Mouse (Mus musculus): Measurements from ENCODE around the gene Gtpbp3. TPM values are rescaled to one million over a fixed set of nuclear protein-coding genes. Genes with fewer than 3 reads are reported as not detected.
A peak's percentile ranks its signal among the peaks of the same experiment; 100 is the strongest.

Gtpbp3 gene
- polyA plus RNA-seq, 1 experiment: 56.8 TPM

DNA sequence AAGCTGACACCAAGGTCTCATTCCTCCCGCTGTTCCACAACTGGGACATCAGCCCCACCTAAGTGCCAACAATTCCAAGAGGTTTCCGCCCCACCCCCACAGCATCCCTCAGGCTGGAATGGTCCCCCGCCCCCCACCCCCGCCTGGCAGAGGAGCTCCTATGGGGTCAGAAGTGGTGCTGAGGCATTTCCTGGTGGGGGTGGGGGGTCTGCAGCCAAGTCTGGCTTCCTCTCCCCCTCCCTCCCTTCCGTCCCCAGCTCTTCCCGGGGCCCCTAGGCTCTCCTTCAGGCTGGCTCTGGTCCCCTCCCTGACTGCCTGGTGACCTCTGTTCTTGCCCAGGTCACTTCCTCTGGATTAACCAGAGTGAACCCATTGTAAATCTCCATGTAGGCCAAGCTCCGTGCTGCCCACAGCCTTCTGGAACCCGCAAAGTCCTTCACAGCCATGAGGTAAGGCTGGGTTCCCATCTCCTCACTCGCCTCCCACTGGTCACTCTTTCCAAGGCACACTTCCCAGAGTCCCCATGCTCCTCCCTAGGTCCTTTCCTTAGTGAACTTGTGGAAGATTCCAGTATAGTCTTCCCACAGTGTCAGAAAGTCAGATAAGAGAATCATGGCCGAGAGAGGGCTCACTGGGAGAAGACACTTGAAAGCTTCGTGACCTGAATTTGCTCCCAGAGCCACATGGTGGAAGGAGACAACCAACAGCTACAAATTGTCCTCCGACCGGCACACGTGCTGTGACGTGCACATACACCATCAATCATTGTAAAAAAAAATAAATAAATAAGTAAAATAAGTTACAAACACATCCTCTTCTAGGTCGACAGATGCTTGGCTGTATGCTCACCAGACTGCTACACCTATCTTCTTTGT lies 11.2 kb downstream of the Gtpbp3 start:
- no peak for TF ChIP-seq CTCF (IDR thresholded peaks at IDR 0.05; ENCODE audit: borderline replicate concordance, control insufficient read depth, extremely low read depth, insufficient read depth, low read length, poor library complexity)
- TF ChIP-seq POLR2A (IDR thresholded peaks at IDR 0.05; ENCODE audit: control insufficient read depth, extremely low read depth, insufficient read depth, low read length, poor library complexity): no peak
- DNase-seq: no peak
- no peak overlapping the region for H3K27ac ChIP-seq (ENCODE audit: control insufficient read depth, insufficient read depth, low read length)
- 76% methylated on average over 16 of the region's 16 CpGs for WGBS
- H3K27me3 ChIP-seq (ENCODE audit: control insufficient read depth, insufficient read depth, low read length): no peaks in the 10 kb centered on the region
- no peak overlapping the region for H3K4me3 ChIP-seq (ENCODE audit: control insufficient read depth, insufficient read depth, low read length)
- H3K4me1 ChIP-seq (replicated peaks; ENCODE audit: control insufficient read depth, insufficient read depth, low read length): no peaks in the 10 kb centered on the region
- no peaks in the 10 kb centered on the region for H3K36me3 ChIP-seq (ENCODE audit: control insufficient read depth, insufficient read depth, low read length)

DNA sequence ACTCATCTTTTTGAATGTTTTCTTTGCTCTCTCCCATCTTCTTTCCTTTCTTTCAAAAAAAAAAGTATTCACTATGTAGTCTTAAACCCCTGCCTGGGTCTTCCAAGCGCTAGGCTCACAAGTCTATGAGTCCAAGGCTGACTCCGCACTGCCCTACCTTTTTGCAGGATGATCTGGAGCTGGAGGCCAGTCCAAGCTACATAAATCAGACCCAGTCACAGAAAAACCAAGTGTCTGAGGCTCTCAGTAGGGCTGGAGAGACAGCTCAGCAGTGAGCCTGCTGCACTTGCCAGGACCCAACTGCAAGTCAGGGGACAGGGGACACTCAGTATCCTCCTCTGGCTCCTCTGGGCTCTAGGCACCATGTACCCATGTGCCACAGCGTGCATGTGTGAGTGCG lies 16.4 kb downstream of the Gtpbp3 start:
- Histone ChIP-seq H3K36me3 (ENCODE audit: control insufficient read depth, insufficient read depth, low read length) (no peaks in the 10 kb centered on the region), H3K27me3 (ENCODE audit: control insufficient read depth, insufficient read depth, low read length) (no peaks in the 10 kb centered on the region), H3K4me3 (ENCODE audit: control insufficient read depth, insufficient read depth, low read length) (no peak overlapping the region), H3K27ac (ENCODE audit: control insufficient read depth, insufficient read depth, low read length) (no peak overlapping the region), H3K4me1 (replicated peaks; ENCODE audit: control insufficient read depth, insufficient read depth, low read length) (peaks cover 8% of the 10 kb centered on the region)
- 94% methylated on average over 4 of the region's 4 CpGs for WGBS
- DNase-seq: no peak
- TF ChIP-seq CTCF (IDR thresholded peaks at IDR 0.05; ENCODE audit: borderline replicate concordance, control insufficient read depth, extremely low read depth, insufficient read depth, low read length, poor library complexity) (no peak), POLR2A (IDR thresholded peaks at IDR 0.05; ENCODE audit: control insufficient read depth, extremely low read depth, insufficient read depth, low read length, poor library complexity) (no peak)

DNA sequence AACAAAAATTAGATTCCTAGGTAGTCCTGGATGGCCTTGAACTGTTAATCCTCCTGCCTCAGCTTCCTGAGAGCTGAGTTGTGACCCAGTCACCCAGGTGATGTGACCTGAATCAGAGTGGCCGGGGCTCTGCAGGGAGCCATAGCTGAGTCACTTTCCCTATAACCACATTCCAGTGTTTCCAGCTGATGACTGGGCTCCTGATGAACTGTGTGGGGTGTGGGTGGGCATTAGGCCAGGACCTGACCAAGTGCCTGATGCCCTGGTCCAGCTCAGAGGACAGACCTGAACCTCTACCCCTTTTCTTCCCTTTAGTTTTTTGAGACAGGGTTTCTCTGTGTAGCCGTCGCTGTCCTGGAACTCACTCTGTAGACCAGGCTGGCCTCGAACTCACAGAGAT lies 17.4 kb downstream of the Gtpbp3 start:
- Histone ChIP-seq H3K4me1 (replicated peaks; ENCODE audit: control insufficient read depth, insufficient read depth, low read length) (peaks cover 8% of the 10 kb centered on the region), H3K36me3 (ENCODE audit: control insufficient read depth, insufficient read depth, low read length) (no peaks in the 10 kb centered on the region), H3K4me3 (ENCODE audit: control insufficient read depth, insufficient read depth, low read length) (no peak overlapping the region), H3K27me3 (ENCODE audit: control insufficient read depth, insufficient read depth, low read length) (no peaks in the 10 kb centered on the region), H3K27ac (ENCODE audit: control insufficient read depth, insufficient read depth, low read length) (no peak overlapping the region)
- no peak for DNase-seq
- TF ChIP-seq POLR2A (IDR thresholded peaks at IDR 0.05; ENCODE audit: control insufficient read depth, extremely low read depth, insufficient read depth, low read length, poor library complexity): no peak
- no peak for TF ChIP-seq CTCF (IDR thresholded peaks at IDR 0.05; ENCODE audit: borderline replicate concordance, control insufficient read depth, extremely low read depth, insufficient read depth, low read length, poor library complexity)
- 92% methylated on average over 4 of the region's 4 CpGs for WGBS

DNA sequence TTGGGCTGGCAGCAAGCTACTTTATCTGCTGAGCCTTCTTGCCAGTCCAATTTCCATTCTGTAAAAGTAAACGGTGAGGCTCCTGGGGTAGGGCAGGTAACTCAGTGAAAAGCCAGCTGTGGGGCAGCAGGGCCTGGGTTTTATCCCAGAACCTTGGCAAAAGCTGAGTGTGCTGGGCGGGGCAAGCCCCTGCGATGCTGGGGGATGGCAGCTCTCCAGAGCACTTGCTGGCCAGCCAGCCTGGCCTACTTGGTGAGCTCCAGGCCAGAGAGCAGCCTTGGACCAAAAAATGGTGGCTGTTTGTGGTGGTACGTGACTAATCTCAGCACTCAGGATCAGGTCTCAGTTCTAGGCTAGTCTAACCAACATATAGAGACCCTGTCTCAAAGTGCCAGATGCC lies 18.1 kb downstream of the Gtpbp3 start:
- TF ChIP-seq POLR2A (IDR thresholded peaks at IDR 0.05; ENCODE audit: control insufficient read depth, extremely low read depth, insufficient read depth, low read length, poor library complexity): no peak
- TF ChIP-seq CTCF (IDR thresholded peaks at IDR 0.05; ENCODE audit: borderline replicate concordance, control insufficient read depth, extremely low read depth, insufficient read depth, low read length, poor library complexity): no peak
- H3K36me3 ChIP-seq (ENCODE audit: control insufficient read depth, insufficient read depth, low read length): no peaks in the 10 kb centered on the region
- WGBS: 96% methylated on average over 4 of the region's 4 CpGs
- no peak for DNase-seq
- H3K27ac ChIP-seq (ENCODE audit: control insufficient read depth, insufficient read depth, low read length): no peak overlapping the region
- no peak overlapping the region for H3K4me3 ChIP-seq (ENCODE audit: control insufficient read depth, insufficient read depth, low read length)
- peaks cover 8% of the 10 kb centered on the region for H3K4me1 ChIP-seq (replicated peaks; ENCODE audit: control insufficient read depth, insufficient read depth, low read length)
- H3K27me3 ChIP-seq (ENCODE audit: control insufficient read depth, insufficient read depth, low read length): no peaks in the 10 kb centered on the region; the same call in 1 of the 2 replicates

DNA sequence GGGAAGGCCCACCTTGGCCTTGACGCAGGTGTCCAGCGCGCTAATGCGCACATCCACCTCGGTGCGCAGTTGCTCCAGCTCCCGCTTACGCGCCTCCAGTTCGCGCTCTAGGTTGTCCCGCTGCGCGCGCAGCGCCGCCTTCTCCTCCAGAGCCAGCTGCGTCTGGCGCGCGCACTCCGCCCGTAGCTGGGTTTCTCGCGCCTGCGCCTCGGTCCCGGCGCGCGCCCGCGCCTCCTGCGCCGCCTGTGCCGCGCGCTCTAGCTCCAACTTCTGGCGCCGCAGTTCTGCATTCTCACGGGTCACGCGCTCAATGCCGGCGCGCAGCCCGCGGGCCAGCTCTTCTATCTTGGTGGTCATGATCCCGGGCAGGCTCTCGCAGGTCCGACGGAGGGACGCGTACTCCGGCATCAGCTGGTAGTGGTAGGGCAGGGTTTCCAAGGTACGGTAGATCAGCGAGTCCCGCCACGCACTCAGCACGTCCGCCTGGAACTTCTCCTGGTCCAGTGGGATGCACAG lies 19.7 kb downstream of the Gtpbp3 start:
- Histone ChIP-seq H3K4me3 (ENCODE audit: control insufficient read depth, insufficient read depth, low read length) (peak overlapping the region; percentile 7; the same call in 1 of the 2 replicates), H3K36me3 (ENCODE audit: control insufficient read depth, insufficient read depth, low read length) (no peaks in the 10 kb centered on the region), H3K27me3 (ENCODE audit: control insufficient read depth, insufficient read depth, low read length) (peaks cover 3% of the 10 kb centered on the region; the same call in 1 of the 2 replicates), H3K4me1 (replicated peaks; ENCODE audit: control insufficient read depth, insufficient read depth, low read length) (peaks cover 8% of the 10 kb centered on the region), H3K27ac (ENCODE audit: control insufficient read depth, insufficient read depth, low read length) (no peak overlapping the region)
- 1% methylated on average over 61 of the region's 61 CpGs for WGBS
- TF ChIP-seq CTCF (IDR thresholded peaks at IDR 0.05; ENCODE audit: borderline replicate concordance, control insufficient read depth, extremely low read depth, insufficient read depth, low read length, poor library complexity): no peak
- TF ChIP-seq POLR2A (IDR thresholded peaks at IDR 0.05; ENCODE audit: control insufficient read depth, extremely low read depth, insufficient read depth, low read length, poor library complexity): no peak
- DNase-seq: peak; percentile 37

DNA sequence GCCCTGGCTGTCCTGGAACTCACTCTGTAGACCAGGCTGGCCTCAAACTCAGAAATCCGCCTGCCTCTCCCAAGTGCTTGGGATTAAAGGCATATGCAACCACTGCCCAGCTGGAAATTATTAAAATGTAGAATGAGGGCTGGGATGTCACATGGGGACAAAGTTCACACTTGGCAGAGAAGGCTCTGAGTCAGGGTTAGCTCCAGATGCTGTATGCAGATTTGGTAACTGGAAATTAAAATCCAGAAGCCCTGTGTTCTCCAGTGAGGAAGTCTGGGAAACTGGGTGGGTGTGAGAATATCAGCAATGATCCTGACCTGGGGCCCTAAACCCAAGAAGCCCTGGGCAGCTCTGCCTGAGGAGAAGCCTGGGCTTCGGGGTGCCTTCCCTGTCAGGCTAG lies 21.4 kb downstream of the Gtpbp3 start:
- no peaks in the 10 kb centered on the region for H3K36me3 ChIP-seq (ENCODE audit: control insufficient read depth, insufficient read depth, low read length)
- 84% methylated on average over 2 of the region's 2 CpGs for WGBS
- H3K27ac ChIP-seq (ENCODE audit: control insufficient read depth, insufficient read depth, low read length): no peak overlapping the region
- peaks cover 8% of the 10 kb centered on the region for H3K4me1 ChIP-seq (replicated peaks; ENCODE audit: control insufficient read depth, insufficient read depth, low read length)
- no peak for TF ChIP-seq CTCF (IDR thresholded peaks at IDR 0.05; ENCODE audit: borderline replicate concordance, control insufficient read depth, extremely low read depth, insufficient read depth, low read length, poor library complexity)
- no peak for TF ChIP-seq POLR2A (IDR thresholded peaks at IDR 0.05; ENCODE audit: control insufficient read depth, extremely low read depth, insufficient read depth, low read length, poor library complexity)
- DNase-seq: no peak
- peaks cover 3% of the 10 kb centered on the region; the same call in 1 of the 2 replicates for H3K27me3 ChIP-seq (ENCODE audit: control insufficient read depth, insufficient read depth, low read length)
- no peak overlapping the region for H3K4me3 ChIP-seq (ENCODE audit: control insufficient read depth, insufficient read depth, low read length)
